Mouse (Mus musculus): Measurements from ENCODE around the gene Dnah6. TPM values are rescaled to one million over a fixed set of nuclear protein-coding genes. Genes with fewer than 3 reads are reported as not detected.

The Dnah6 gene
- total and polyA plus RNA-seq, 3 experiments: under 0.01 to 0.06 (median 0.04) TPM

DNA sequence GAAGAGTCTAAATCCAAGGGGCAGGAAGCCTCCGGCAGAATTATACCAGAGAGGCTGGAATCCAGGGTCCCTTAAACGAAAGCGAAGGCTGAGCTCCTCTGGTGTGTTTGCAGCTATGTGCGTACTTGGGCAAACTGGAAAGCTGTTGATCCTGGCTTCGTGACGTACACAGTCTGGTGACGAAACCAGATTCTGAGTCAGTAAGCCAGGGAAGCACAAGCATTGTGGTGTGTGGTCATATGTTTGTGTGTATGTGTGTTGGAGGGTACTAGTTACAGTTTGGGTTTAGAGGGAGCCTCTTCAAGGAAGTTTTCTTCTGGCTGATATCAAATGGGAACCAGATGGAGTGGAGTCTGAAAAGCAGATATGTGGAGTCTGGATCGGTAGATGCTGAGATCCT lies 208.5 kb downstream of the Dnah6 start:
- Histone ChIP-seq H3K4me2 (ENCODE audit: insufficient read depth, low read depth, poor library complexity, severe bottlenecking) (no peak overlapping the region), H3K9me3 (replicated peaks; ENCODE audit: low read length) (no peaks in the 10 kb centered on the region), H3K79me2 (replicated peaks; ENCODE audit: control insufficient read depth, extremely low read depth, insufficient read depth, poor library complexity, severe bottlenecking) (no peaks in the 10 kb centered on the region), H3K36me3 (replicated peaks in 1 of 2; ENCODE audit: control insufficient read depth in 1 of 2, insufficient read depth in 1 of 2, low read length in 1 of 2) (no peaks in the 10 kb centered on the region), H3K27ac (ENCODE audit: insufficient read depth, low read depth) (no peak overlapping the region), H3K27me3 (replicated peaks) (no peaks in the 10 kb centered on the region), H3K9ac (ENCODE audit: insufficient read depth, low read depth) (no peak overlapping the region), H3K4me1 (ENCODE audit: control insufficient read depth in 1 of 2, insufficient read depth in 2 of 2) (peaks cover 10 to 18% of the 10 kb centered on the region in 2 experiments), H3K4me3 (replicated peaks in 1 of 3; ENCODE audit: low read depth in 2 of 3, low read length in 2 of 3, poor library complexity in 1 of 3) (no peak overlapping the region)
- no peak for DNase-seq (ENCODE audit: extremely low read depth)
- in situ Hi-C loops (cut with MboI; ENCODE audit: low pct_ligation_motif_present, low pct_unique_long_range_greater_than_20kb, low sequenced_read_pairs) (no loop called here), dilution Hi-C loops (cut with MboI; ENCODE audit: extremely low pct_ligation_motif_present, extremely low pct_unique_long_range_greater_than_20kb, low sequenced_read_pairs) (no loop called here)
- no peak for TF ChIP-seq JUND (conservative IDR thresholded peaks at IDR 0.05; ENCODE audit: low read depth, low read length)
- no peak for TF ChIP-seq ELF1 (IDR thresholded peaks at IDR 0.05; ENCODE audit: low read depth, low read length)

DNA sequence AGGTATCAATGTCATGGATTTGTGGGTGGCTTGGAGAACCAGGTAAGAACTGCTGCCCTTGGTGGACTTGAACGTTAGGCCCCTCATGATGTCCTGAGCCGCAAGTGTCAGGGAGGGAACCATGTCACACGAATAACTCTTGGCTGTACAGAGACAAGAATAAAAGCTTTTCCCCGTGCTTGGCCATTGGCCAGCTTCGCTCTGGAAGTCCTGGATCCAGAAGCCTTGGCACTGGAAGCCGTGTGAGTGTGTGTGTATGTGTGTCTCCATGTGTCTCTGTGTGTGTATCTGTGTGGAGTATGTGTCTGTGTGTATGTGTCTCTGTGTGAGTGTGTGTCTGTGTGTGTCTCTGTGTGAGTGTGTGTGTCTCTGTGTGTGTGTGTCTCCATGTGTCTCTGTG lies 209.6 kb downstream of the Dnah6 start:
- no peak for TF ChIP-seq RAD21 (IDR thresholded peaks at IDR 0.05; ENCODE audit: low read depth, low read length)
- no peak for TF ChIP-seq CHD2 (IDR thresholded peaks at IDR 0.05; ENCODE audit: low read length)
- DNase-seq (ENCODE audit: extremely low read depth): no peak
- H3K4me2 ChIP-seq (ENCODE audit: insufficient read depth, low read depth, poor library complexity, severe bottlenecking): no peak overlapping the region
- in situ Hi-C loops (cut with MboI; ENCODE audit: low pct_ligation_motif_present, low pct_unique_long_range_greater_than_20kb, low sequenced_read_pairs): no loop called here
- no peak overlapping the region for H3K4me3 ChIP-seq (replicated peaks in 1 of 3; ENCODE audit: low read depth in 2 of 3, low read length in 2 of 3, poor library complexity in 1 of 3)
- H3K4me1 ChIP-seq (ENCODE audit: control insufficient read depth in 1 of 2, insufficient read depth in 2 of 2): peaks cover 13 to 22% of the 10 kb centered on the region in 2 experiments
- dilution Hi-C loops (cut with MboI; ENCODE audit: extremely low pct_ligation_motif_present, extremely low pct_unique_long_range_greater_than_20kb, low sequenced_read_pairs): no loop called here
- H3K27me3 ChIP-seq (replicated peaks): no peaks in the 10 kb centered on the region
- no peaks in the 10 kb centered on the region for H3K79me2 ChIP-seq (replicated peaks; ENCODE audit: control insufficient read depth, extremely low read depth, insufficient read depth, poor library complexity, severe bottlenecking)
- no peaks in the 10 kb centered on the region for H3K9me3 ChIP-seq (replicated peaks; ENCODE audit: low read length)
- no peak overlapping the region for H3K9ac ChIP-seq (ENCODE audit: insufficient read depth, low read depth)
- H3K36me3 ChIP-seq (replicated peaks in 1 of 2; ENCODE audit: control insufficient read depth in 1 of 2, insufficient read depth in 1 of 2, low read length in 1 of 2): no peaks in the 10 kb centered on the region
- H3K27ac ChIP-seq (ENCODE audit: insufficient read depth, low read depth): no peak overlapping the region

DNA sequence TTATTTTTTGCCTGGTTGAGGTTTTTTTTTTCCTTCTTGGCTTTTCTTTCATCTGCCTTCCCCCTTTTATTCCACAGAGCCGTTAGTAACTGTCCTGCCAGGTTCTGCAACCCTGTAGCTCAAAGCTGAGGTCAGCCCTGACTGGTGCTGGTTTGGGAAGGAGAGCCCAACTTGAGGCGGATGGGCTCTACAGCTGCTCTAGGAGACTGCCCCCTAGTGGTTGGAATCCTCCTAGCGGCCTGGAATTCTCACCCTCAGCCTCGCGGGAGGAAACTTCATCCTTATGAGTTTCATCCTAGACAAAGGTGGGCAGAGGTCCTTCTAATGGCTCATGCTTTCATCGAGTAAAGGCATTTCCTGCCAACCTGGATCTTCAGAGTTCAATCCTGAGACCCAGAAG lies 211.4 kb downstream of the Dnah6 start:
- Histone ChIP-seq H3K79me2 (replicated peaks; ENCODE audit: control insufficient read depth, extremely low read depth, insufficient read depth, poor library complexity, severe bottlenecking) (no peaks in the 10 kb centered on the region), H3K4me2 (ENCODE audit: insufficient read depth, low read depth, poor library complexity, severe bottlenecking) (no peak overlapping the region), H3K4me3 (replicated peaks in 1 of 3; ENCODE audit: low read depth in 2 of 3, low read length in 2 of 3, poor library complexity in 1 of 3) (no peak overlapping the region), H3K36me3 (replicated peaks in 1 of 2; ENCODE audit: control insufficient read depth in 1 of 2, insufficient read depth in 1 of 2, low read length in 1 of 2) (no peaks in the 10 kb centered on the region), H3K4me1 (ENCODE audit: control insufficient read depth in 1 of 2, insufficient read depth in 2 of 2) (peaks cover 13 to 22% of the 10 kb centered on the region in 2 experiments), H3K27ac (ENCODE audit: insufficient read depth, low read depth) (no peak overlapping the region), H3K9me3 (replicated peaks; ENCODE audit: low read length) (no peaks in the 10 kb centered on the region), H3K27me3 (replicated peaks) (no peaks in the 10 kb centered on the region), H3K9ac (ENCODE audit: insufficient read depth, low read depth) (no peak overlapping the region)
- in situ Hi-C loops (cut with MboI; ENCODE audit: low pct_ligation_motif_present, low pct_unique_long_range_greater_than_20kb, low sequenced_read_pairs): no loop called here
- no peak for TF ChIP-seq CHD2 (IDR thresholded peaks at IDR 0.05; ENCODE audit: low read length)
- TF ChIP-seq HCFC1 (IDR thresholded peaks at IDR 0.05; ENCODE audit: low read depth, low read length): no peak
- no peak for TF ChIP-seq ELF1 (IDR thresholded peaks at IDR 0.05; ENCODE audit: low read depth, low read length)
- TF ChIP-seq ZMIZ1 (IDR thresholded peaks at IDR 0.05; ENCODE audit: low read depth, low read length): no peak
- TF ChIP-seq E2F4 (IDR thresholded peaks at IDR 0.05; ENCODE audit: insufficient replicate concordance, low read depth, low read length): no peak
- no peak for TF ChIP-seq NRF1 (IDR thresholded peaks at IDR 0.05; ENCODE audit: low read depth, low read length)
- no peak for TF ChIP-seq MAX (IDR thresholded peaks at IDR 0.05; ENCODE audit: low read length)
- TF ChIP-seq GABPA (IDR thresholded peaks at IDR 0.05; ENCODE audit: insufficient replicate concordance, low read depth, low read length): no peak
- no peak for TF ChIP-seq SIN3A (IDR thresholded peaks at IDR 0.05; ENCODE audit: low read length)
- no peak for TF ChIP-seq POLR2AphosphoS2 (IDR thresholded peaks at IDR 0.05; ENCODE audit: low read depth, low read length)
- no peak for TF ChIP-seq KAT2A (IDR thresholded peaks at IDR 0.05; ENCODE audit: insufficient replicate concordance, low read length)
- no peak for TF ChIP-seq MEF2A (IDR thresholded peaks at IDR 0.05; ENCODE audit: borderline replicate concordance, low read depth, low read length)
- peak; percentile 60 for TF ChIP-seq SMC3 (IDR thresholded peaks at IDR 0.05; ENCODE audit: low read depth, low read length)
- TF ChIP-seq MAFK (IDR thresholded peaks at IDR 0.05; ENCODE audit: insufficient replicate concordance, low read length): no peak
- peak; percentile 32 to 65; a peak in 3 of 4 replicates for TF ChIP-seq CTCF (conservative IDR thresholded peaks at IDR 0.05 in 1 of 2, IDR thresholded peaks at IDR 0.05 in 1 of 2; ENCODE audit: low read depth in 2 of 2, low read length in 2 of 2)
- no peak for TF ChIP-seq CHD1 (IDR thresholded peaks at IDR 0.05; ENCODE audit: low read depth, low read length)
- peak; percentile 40 for TF ChIP-seq RAD21 (IDR thresholded peaks at IDR 0.05; ENCODE audit: low read depth, low read length)
- no peak for TF ChIP-seq POLR2A (IDR thresholded peaks at IDR 0.05; ENCODE audit: low read depth, low read length)
- no peak for TF ChIP-seq RCOR1 (conservative IDR thresholded peaks at IDR 0.05; ENCODE audit: low read depth, low read length)
- no peak for TF ChIP-seq ETS1 (conservative IDR thresholded peaks at IDR 0.05; ENCODE audit: low read depth, low read length)
- dilution Hi-C loops (cut with MboI; ENCODE audit: extremely low pct_ligation_motif_present, extremely low pct_unique_long_range_greater_than_20kb, low sequenced_read_pairs): no loop called here
- DNase-seq (ENCODE audit: extremely low read depth): no peak
